Mouse (Mus musculus): ENCODE measurements at regions not wholly inside any gene's neighbourhood (a gene's known extent, or its start where the extent isn't known, plus 50 kb on each side); places are given as distances from the start of the nearest gene placed in this dataset.
A peak's percentile ranks its signal among the peaks of the same experiment; 100 is the strongest.

DNA sequence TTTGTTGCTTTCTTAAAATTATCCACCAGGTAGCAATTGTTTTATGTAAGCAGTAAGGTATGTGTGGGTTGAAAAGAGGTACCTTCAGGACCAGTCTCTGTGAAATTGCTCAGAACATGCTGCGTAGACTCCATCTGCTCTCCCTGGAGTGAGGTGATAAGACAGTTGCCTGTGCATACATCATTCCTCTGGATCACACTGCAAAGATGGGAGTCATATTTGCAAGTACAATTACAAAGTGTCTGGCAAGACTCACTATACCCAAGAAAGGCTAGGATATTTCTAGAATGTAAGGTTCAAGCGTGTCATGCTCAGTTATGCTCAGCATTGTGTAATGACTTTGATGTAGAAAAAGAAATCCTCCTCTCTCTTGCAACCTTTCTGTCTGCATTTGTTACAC is 1283.5 kb upstream of the Slc10a2 start:
- no peak for ATAC-seq (replicated peaks; ENCODE audit: poor library complexity, severe bottlenecking)

DNA sequence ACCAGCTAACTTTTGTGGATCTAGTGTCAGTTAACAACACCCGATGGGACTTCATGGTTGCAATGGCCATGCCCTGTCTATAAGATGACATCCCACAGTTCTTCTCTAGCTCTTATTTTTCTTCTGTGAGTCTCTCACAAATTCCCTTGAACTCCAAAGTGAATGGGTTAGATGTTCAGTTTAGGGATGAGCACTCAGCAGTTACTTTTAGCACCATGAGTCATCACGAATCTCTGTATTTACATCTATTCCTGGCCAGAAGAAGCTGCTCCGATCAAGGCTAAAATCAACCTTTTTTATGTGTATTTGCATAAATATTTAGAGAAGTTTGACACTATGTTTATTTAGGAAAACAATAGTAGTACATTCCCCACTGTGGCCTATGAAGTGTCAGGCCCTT is 1269.6 kb upstream of the Slc10a2 start:
- no peak for ATAC-seq (replicated peaks; ENCODE audit: poor library complexity, severe bottlenecking)

DNA sequence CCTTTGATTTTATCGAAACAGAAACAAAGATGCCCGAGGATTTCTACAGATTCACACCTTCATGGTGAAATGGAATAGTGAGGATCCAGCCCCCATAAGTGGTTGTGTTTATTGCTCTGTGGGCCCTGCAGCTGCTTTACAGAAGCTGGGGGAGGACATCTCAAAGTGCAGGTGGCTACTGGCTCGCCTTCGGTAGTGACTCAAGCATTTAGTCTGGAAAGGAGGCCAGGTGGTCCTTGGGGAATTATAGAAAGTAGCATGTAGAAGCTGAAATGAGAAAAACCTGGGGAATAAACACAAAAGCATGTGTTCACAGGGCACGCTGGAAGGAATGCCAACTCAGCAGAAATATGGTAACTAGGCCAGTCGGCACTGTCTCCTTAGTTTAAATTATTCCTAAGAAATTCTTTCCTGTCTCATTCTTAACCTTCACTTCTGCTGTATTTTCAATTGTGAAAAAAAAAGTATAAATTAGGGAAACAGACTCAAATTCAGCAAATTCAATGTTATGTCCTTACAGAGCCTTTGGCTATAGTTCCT is 1256.3 kb upstream of the Slc10a2 start:
- ATAC-seq (replicated peaks; ENCODE audit: poor library complexity, severe bottlenecking): no peak

GRCm38 (mm10) chr8:6357866-6358265 is 1252.7 kb upstream of the Slc10a2 start:
- no peak for ATAC-seq (replicated peaks; ENCODE audit: poor library complexity, severe bottlenecking)

- ATAC-seq (replicated peaks; ENCODE audit: poor library complexity, severe bottlenecking): no peak
Measured at GRCm38 (mm10) chr8:6350460-6350859, 1245.3 kb upstream of the Slc10a2 start.

DNA sequence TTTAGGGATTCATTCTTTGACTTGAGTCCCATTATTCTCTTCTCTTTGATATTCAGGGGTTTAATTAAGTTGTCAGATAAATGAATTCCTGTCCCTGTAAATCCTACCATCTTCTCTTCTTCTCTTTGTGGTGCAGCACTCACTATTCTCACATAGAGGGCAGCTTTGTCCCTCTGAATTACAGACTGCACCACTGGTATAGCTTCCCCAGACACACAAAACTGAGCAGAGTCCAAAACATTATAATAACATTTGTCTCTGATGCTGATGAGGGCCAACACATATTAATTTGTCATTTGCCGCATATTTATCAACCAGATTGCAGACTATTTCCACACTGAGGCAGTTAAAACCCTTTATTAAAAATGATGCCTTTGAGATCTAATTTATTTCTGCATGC is 1244.9 kb upstream of the Slc10a2 start:
- ATAC-seq (replicated peaks; ENCODE audit: poor library complexity, severe bottlenecking): no peak

DNA sequence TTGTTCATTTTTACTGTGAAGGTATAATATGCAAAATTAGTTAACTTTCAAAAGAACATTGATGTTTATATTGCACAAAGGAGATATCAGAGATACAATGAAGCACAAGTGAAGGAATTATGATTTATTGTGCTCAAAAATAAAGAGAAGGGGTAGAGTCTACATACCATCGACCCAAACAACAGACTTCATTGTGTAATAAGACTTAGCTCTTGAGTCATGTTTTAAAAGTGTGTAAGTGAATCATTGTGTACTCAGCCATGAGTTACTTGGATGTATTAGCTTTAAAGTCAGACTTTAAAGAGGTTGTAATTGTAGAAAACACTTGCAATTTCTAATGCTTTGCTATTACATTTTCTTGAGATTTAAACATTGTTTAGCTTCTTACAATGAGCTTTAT is 1240.6 kb upstream of the Slc10a2 start:
- ATAC-seq (replicated peaks; ENCODE audit: poor library complexity, severe bottlenecking): no peak

DNA sequence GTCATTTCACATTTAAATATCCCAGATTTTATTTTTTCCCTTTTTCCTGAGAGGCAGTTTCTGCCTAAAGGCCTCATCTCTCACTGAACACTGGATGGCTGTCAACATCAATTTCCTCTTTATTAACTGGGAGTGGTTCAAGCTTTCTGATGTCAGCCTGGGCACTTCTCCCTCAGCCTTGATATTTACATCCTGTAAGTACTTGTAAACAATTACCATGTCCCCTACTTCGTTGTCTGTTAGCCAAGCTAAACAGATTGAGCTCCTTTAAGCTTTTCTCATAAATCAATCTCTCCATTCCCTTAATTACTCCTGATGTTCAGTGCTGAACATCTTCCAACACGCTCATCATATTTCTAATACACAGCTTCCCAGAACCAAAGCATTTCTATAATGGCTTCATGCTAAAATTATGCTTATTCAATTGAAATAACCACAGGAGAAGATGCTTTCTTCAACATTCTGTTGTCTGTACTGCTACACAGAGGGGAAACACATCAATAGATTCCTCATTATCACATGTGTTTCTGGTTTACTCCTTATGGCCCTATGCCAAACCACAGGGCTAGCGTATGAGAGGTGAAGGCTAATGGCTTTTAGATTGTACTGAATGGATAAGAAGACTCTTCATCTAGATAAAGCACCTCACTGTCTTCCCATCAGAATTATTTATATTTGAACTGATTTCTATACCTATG is 1235.2 kb upstream of the Slc10a2 start:
- no peak for ATAC-seq (replicated peaks; ENCODE audit: poor library complexity, severe bottlenecking)

GRCm38 (mm10) chr8:6334254-6334993 is 1229.3 kb upstream of the Slc10a2 start:
- ATAC-seq (replicated peaks; ENCODE audit: poor library complexity, severe bottlenecking): no peak

DNA sequence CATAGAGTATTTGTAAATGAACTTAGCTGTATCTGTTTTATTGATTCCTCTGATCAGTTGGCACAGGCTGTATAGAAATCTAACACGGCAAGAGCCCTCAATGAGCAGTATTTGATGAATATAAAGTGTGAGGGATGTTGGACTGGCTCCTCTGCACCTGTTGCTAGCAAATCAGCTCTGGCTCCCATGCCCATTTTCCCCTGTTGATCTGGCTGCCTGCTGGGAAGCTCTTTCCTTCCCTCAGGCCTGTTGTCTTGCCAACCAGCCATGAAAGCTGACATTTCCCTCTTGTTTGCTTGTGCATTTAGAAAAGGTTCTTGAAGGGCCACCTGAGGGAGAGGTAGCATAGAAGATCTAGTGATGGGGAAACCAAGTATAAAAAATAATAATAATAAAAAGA is 1216.2 kb upstream of the Slc10a2 start:
- no peak for ATAC-seq (replicated peaks; ENCODE audit: poor library complexity, severe bottlenecking)

GRCm38 (mm10) chr8:6315162-6315845 is 1210.2 kb upstream of the Slc10a2 start:
- no peak for ATAC-seq (replicated peaks; ENCODE audit: poor library complexity, severe bottlenecking)

DNA sequence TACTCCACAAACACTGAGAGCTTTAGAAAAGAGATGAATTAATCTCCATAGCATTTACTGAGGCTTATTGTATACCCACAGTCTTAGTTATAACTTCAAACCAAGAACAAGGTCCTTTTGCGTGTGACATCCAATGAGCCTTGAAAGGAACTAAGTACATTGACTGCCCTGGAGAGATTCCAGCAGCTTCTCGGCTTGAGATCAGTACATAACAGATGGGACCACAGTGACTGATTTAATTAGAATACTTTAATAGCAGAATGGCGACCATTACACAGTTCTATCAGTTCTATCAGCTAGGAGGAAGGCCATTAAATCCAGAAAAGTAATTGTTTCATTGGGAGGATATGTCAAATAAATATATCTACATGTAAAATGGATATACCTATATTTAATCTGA is 1183.7 kb upstream of the Slc10a2 start:
- ATAC-seq (replicated peaks; ENCODE audit: poor library complexity, severe bottlenecking): no peak

DNA sequence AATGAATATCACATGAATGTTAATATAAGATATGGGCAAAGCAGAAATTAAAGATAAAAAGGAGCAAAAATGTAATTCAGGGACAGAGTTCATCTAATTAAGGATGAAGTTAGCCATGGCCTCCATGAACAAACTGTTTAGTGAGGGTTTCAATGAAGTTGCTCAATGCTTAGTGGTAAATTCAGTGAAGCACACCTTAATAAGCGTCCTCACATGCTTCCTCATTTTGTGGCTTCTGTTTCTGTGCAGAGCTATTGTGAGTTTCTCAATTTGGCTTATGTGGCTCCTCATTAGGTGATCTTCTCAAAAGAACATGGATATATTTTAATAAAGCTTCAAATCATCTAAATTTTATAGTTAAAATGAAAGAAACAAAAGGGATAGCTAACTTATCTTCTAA is 1174.8 kb upstream of the Slc10a2 start:
- peak; percentile 92 for ATAC-seq (replicated peaks; ENCODE audit: poor library complexity, severe bottlenecking)

Data from granulocyte monocyte progenitor cell, adult 5-6 weeks (primary cell).